Mouse (Mus musculus): ENCODE results near the gene Tbc1d14. TPM values are rescaled to one million over a fixed set of nuclear protein-coding genes. Genes with fewer than 3 reads are reported as not detected.

The Tbc1d14 gene
- polyA plus RNA-seq, 1 experiment from 2014 or later, result 36.6 TPM

DNA sequence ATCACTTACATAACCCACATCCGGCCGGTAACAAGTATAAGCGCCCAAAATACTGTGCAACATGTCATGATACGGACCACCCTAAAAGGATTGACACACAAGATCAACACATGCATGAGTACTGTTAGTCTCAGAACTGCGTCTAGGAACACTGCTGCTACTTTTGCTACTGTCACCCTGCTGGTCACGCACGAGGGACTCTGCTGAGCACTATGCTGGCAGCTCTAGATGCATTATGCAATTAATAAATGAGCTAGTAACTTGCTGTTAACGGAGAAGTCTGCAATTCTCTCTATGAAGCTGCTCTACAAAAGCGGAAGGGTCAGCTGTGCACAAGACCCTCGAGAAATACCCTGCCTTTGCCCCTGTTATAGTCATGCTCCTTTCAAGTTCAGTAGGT, 84.7 kb downstream of the Tbc1d14 start:
- ATAC-seq (replicated peaks; ENCODE audit: low FRiP score, low TSS enrichment, low read depth), result no peak
- Histone ChIP-seq H3K4me2 (ENCODE audit: low read length) (no peak overlapping the region), H3K27ac (ENCODE audit: low read depth) (no peak overlapping the region), H3K9ac (ENCODE audit: low read length) (no peak overlapping the region), H3K9me3 (ENCODE audit: control insufficient read depth, low read length) (no peaks in the 10 kb centered on the region), H3K27me3 (replicated peaks; ENCODE audit: control insufficient read depth, insufficient read depth, low read length) (no peaks in the 10 kb centered on the region), H3K4me3 (ENCODE audit: low read depth, low read length) (no peak overlapping the region), H3K36me3 (ENCODE audit: control insufficient read depth, insufficient read depth, low read length) (peaks cover 85% of the 10 kb centered on the region), H3K4me1 (replicated peaks; ENCODE audit: control insufficient read depth, insufficient read depth, low read length) (no peaks in the 10 kb centered on the region)
- 93% methylated on average over 10 of the region's 10 CpGs for WGBS
- DNase-seq (ENCODE audit: low spot score), result no peak

DNA sequence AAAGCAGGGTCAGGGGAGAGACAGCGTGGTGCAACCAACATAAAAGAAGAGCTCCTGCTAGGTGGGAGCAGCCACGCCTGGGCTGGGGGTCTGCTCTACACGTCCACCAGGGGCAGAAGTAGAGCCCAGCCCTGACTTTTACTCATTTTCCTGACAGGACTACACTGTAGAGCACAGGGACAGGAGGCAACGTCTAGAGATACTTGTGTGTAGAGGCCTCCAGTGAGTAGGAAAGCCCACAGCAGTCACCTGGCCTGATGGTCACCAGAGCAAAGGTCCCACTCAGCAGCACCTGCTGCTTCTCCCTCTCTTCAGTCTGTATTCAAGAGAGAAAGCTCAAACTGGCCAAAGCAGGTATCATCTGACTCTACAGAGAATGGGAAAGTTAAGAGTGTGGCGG, 87.4 kb downstream of the Tbc1d14 start:
- H3K4me2 ChIP-seq (ENCODE audit: low read length), result no peak overlapping the region
- WGBS, result 71% methylated on average over 5 of the region's 5 CpGs
- ATAC-seq (replicated peaks; ENCODE audit: low FRiP score, low TSS enrichment, low read depth) (no peak), DNase-seq (ENCODE audit: low spot score) (no peak)
- no peak overlapping the region for H3K27ac ChIP-seq (ENCODE audit: low read depth)
- H3K27me3 ChIP-seq (replicated peaks; ENCODE audit: control insufficient read depth, insufficient read depth, low read length), result no peaks in the 10 kb centered on the region
- H3K36me3 ChIP-seq (ENCODE audit: control insufficient read depth, insufficient read depth, low read length), result peaks cover 74% of the 10 kb centered on the region
- no peak overlapping the region for H3K9ac ChIP-seq (ENCODE audit: low read length)
- H3K9me3 ChIP-seq (ENCODE audit: control insufficient read depth, low read length), result no peaks in the 10 kb centered on the region
- H3K4me3 ChIP-seq (ENCODE audit: low read depth, low read length), result no peak overlapping the region
- H3K4me1 ChIP-seq (replicated peaks; ENCODE audit: control insufficient read depth, insufficient read depth, low read length), result no peaks in the 10 kb centered on the region

DNA sequence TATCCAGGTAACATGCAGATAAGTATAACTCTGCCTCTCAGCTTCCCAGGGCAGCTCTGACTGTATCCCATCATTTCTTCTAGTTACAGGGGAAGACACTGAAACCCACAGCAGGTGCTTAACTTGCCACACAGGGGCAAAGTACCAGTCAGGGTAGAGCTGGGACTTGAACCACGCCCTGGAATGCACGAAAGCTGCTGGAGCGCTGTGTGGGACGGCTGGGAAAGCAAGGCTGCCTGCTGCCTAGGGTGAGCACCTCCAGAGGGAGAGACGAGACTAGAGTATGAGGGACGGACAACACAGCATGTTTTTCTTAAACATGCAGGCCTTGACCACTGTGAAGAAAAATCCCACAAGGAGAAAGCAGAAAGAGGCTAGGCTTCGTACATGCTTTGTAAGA, 87.8 kb downstream of the Tbc1d14 start:
- DNase-seq (ENCODE audit: low spot score) (no peak), ATAC-seq (replicated peaks; ENCODE audit: low FRiP score, low TSS enrichment, low read depth) (no peak)
- Histone ChIP-seq H3K4me1 (replicated peaks; ENCODE audit: control insufficient read depth, insufficient read depth, low read length) (no peaks in the 10 kb centered on the region), H3K4me3 (ENCODE audit: low read depth, low read length) (no peak overlapping the region), H3K4me2 (ENCODE audit: low read length) (no peak overlapping the region), H3K27me3 (replicated peaks; ENCODE audit: control insufficient read depth, insufficient read depth, low read length) (no peaks in the 10 kb centered on the region), H3K36me3 (ENCODE audit: control insufficient read depth, insufficient read depth, low read length) (peaks cover 75% of the 10 kb centered on the region), H3K27ac (ENCODE audit: low read depth) (no peak overlapping the region), H3K9me3 (ENCODE audit: control insufficient read depth, low read length) (no peaks in the 10 kb centered on the region), H3K9ac (ENCODE audit: low read length) (no peak overlapping the region)
- whole genome bisulfite sequencing, result 87% methylated on average over 7 of the region's 7 CpGs

DNA sequence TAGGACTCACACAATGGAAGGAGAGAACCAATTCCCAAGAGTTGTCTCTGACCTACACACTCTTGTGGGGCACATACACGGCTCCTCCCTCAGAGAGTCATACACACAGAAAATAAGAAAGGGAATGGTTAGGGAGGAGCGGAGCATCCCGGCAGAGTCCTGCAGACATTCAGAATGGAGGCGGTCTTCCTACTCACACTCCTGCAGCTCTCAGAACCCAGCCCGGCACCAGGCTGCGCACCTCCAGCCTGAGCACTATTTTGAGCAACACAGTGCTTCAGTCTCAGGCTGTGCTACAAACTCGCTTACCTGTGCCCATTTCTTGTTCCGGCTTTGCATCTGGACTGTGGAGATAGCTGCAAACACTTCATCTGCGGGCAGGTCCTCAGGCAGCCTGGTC, 98.4 kb downstream of the Tbc1d14 start:
- no peak overlapping the region for H3K27ac ChIP-seq (ENCODE audit: low read depth)
- 96% methylated on average over 9 of the region's 9 CpGs for WGBS
- no peak overlapping the region for H3K4me2 ChIP-seq (ENCODE audit: low read length)
- H3K27me3 ChIP-seq (replicated peaks; ENCODE audit: control insufficient read depth, insufficient read depth, low read length), result no peaks in the 10 kb centered on the region
- H3K4me3 ChIP-seq (ENCODE audit: low read depth, low read length), result no peak overlapping the region
- DNase-seq (ENCODE audit: low spot score) (no peak), ATAC-seq (replicated peaks; ENCODE audit: low FRiP score, low TSS enrichment, low read depth) (no peak)
- no peaks in the 10 kb centered on the region for H3K4me1 ChIP-seq (replicated peaks; ENCODE audit: control insufficient read depth, insufficient read depth, low read length)
- no peak overlapping the region for H3K9ac ChIP-seq (ENCODE audit: low read length)
- H3K36me3 ChIP-seq (ENCODE audit: control insufficient read depth, insufficient read depth, low read length), result peaks cover 65% of the 10 kb centered on the region
- no peaks in the 10 kb centered on the region for H3K9me3 ChIP-seq (ENCODE audit: control insufficient read depth, low read length)

DNA sequence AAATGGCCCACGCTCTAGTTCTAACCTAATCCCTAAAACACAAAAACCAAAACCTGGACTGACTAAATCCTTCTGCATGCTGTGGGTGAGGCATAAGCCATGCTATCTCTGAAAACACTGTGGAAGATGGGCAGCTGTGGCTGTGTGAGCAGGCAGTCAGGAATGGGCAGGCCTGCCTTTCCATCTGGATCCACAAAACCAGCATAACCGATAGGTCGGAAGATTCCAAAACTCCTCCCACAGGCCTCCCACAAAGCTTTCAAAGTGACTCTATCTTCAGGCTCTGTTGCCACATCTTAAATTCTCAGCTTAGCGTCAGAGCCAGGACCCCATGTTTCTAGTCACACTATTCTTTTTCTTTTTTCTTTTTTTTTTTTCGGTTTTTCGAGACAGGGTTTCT, 99.2 kb downstream of the Tbc1d14 start:
- Histone ChIP-seq H3K36me3 (ENCODE audit: control insufficient read depth, insufficient read depth, low read length) (peaks cover 61% of the 10 kb centered on the region), H3K4me3 (ENCODE audit: low read depth, low read length) (no peak overlapping the region), H3K9ac (ENCODE audit: low read length) (no peak overlapping the region), H3K4me1 (replicated peaks; ENCODE audit: control insufficient read depth, insufficient read depth, low read length) (no peaks in the 10 kb centered on the region), H3K4me2 (ENCODE audit: low read length) (no peak overlapping the region), H3K27me3 (replicated peaks; ENCODE audit: control insufficient read depth, insufficient read depth, low read length) (no peaks in the 10 kb centered on the region), H3K9me3 (ENCODE audit: control insufficient read depth, low read length) (no peaks in the 10 kb centered on the region), H3K27ac (ENCODE audit: low read depth) (no peak overlapping the region)
- DNase-seq (ENCODE audit: low spot score) (no peak), ATAC-seq (replicated peaks; ENCODE audit: low FRiP score, low TSS enrichment, low read depth) (no peak)
- 82% methylated on average over 6 of the region's 6 CpGs for WGBS

DNA sequence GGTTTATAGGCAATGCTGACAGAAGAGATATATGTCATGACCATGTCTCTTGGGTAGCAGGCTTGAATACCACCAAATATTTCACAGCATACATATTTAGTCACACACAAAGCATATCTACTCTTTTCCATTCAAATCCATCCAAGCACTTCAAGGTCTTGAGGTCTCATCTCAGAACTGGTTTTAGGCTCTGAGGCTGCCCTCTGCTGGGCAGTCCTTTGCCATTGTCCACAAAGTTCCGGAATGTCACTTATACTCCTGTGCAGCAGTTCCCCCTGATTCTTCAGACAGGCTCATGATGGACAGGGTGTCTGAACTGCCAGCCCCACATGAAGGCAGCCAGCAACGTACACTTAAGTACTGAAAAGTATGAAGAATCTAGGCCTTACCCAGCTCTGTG, 103.9 kb downstream of the Tbc1d14 start:
- ATAC-seq (replicated peaks; ENCODE audit: low FRiP score, low TSS enrichment, low read depth) (no peak), DNase-seq (ENCODE audit: low spot score) (no peak)
- Histone ChIP-seq H3K4me1 (replicated peaks; ENCODE audit: control insufficient read depth, insufficient read depth, low read length) (0 out of 2 replicates have a peak, but pooled peaks cover 5% of the 10 kb centered on the region), H3K9ac (ENCODE audit: low read length) (no peak overlapping the region), H3K27ac (ENCODE audit: low read depth) (no peak overlapping the region), H3K4me3 (ENCODE audit: low read depth, low read length) (no peak overlapping the region), H3K4me2 (ENCODE audit: low read length) (no peak overlapping the region), H3K36me3 (ENCODE audit: control insufficient read depth, insufficient read depth, low read length) (peaks cover 30% of the 10 kb centered on the region), H3K27me3 (replicated peaks; ENCODE audit: control insufficient read depth, insufficient read depth, low read length) (peaks cover 16% of the 10 kb centered on the region), H3K9me3 (ENCODE audit: control insufficient read depth, low read length) (no peaks in the 10 kb centered on the region)
- 51% methylated on average over 2 of the region's 2 CpGs for WGBS

DNA sequence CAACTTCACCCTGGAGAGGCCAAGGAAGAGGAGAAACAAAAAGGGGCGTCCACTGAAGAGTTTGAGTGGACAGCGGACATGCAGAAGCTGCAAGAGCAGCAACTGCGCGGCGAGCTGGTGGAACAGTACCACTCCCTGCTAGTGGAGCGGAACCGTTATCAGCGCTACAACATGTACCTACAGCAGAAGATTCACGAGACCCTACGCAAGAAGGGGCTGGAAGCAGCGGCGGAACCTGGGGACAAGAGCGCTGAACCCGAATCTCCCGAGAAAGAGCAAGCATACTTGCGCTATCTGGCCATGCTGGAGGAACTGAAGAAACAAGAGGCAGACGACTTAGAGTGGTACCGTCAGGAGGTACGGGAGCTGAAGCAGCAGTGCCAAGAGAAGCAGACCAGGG, 107.8 kb downstream of the Tbc1d14 start:
- no peaks in the 10 kb centered on the region for H3K36me3 ChIP-seq (ENCODE audit: control insufficient read depth, insufficient read depth, low read length)
- H3K9me3 ChIP-seq (ENCODE audit: control insufficient read depth, low read length), result no peaks in the 10 kb centered on the region
- H3K9ac ChIP-seq (ENCODE audit: low read length), result no peak overlapping the region
- ATAC-seq (replicated peaks; ENCODE audit: low FRiP score, low TSS enrichment, low read depth) (no peak), DNase-seq (ENCODE audit: low spot score) (no peak)
- H3K4me3 ChIP-seq (ENCODE audit: low read depth, low read length), result peak overlapping the region; percentile 91
- no peak overlapping the region for H3K27ac ChIP-seq (ENCODE audit: low read depth)
- peaks cover 15% of the 10 kb centered on the region for H3K4me1 ChIP-seq (replicated peaks; ENCODE audit: control insufficient read depth, insufficient read depth, low read length)
- 32% methylated on average over 19 of the region's 19 CpGs for WGBS
- H3K4me2 ChIP-seq (ENCODE audit: low read length), result peak overlapping the region; percentile 91
- H3K27me3 ChIP-seq (replicated peaks; ENCODE audit: control insufficient read depth, insufficient read depth, low read length), result peaks cover 16% of the 10 kb centered on the region

DNA sequence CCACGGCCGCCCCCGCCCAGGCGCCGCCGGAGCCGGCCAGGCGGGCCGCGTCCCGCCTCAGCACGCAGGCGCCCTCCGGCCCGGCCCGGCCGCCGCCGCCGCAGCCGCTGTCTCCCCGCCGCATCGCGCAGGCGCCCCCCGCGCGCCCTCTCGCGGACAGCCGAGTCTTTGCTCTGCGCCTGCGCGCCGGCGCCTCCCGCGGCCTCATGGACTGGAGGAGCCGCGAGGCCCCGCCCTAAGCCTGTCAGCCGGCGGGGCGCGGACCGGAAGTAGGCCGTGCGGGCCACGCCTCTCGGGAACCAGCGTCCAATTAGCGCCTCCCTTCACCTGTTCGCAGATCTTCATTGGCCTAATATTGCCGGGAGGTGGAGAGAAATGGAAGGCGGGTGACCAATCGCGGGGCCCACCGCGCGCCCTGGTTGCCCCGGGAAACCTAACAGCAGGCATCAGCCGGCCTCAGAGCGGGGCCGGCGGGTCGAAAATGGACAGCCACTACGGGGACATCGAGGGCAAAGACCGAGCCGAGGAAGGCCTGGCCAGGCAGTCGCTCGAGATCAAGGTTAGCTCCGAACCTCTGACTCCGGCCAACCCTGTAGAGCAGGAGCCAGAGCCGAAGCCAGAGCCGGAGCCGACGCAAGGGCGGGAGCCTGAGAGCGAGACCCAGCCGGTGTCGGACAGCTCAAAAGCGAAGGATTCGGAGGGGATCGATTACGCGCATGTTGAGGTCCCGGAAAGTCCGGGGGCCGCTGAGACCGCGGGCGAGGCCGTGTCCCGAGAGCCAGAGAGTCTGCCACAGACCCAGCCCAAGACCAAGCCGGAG, 108.7 kb downstream of the Tbc1d14 start, which contains the start of the genes Tada2b and Ccdc96:
TSS of gene Tada2b (minus strand) at position 115 of the 820 bp plus-strand sequence.
TSS of gene Ccdc96 (plus strand) at position 418 of the 820 bp plus-strand sequence.
- Histone ChIP-seq H3K9ac (ENCODE audit: low read length) (peak within 1 kb of the TSS; percentile 81), H3K9me3 (ENCODE audit: control insufficient read depth, low read length) (no peaks in the 10 kb centered on the region), H3K27me3 (replicated peaks; ENCODE audit: control insufficient read depth, insufficient read depth, low read length) (peaks cover 16% of the 10 kb centered on the region), H3K4me1 (replicated peaks; ENCODE audit: control insufficient read depth, insufficient read depth, low read length) (peaks cover 15% of the 10 kb centered on the region), H3K4me2 (ENCODE audit: low read length) (peak within 1 kb of the TSS; percentile 91), H3K36me3 (ENCODE audit: control insufficient read depth, insufficient read depth, low read length) (no peaks in the 10 kb centered on the region), H3K4me3 (ENCODE audit: low read depth, low read length) (peak within 1 kb of the TSS; percentile 91), H3K27ac (ENCODE audit: low read depth) (0 out of 2 replicates have a peak within 1 kb of the TSS, but pooled peaks have one; percentile 38)
- ATAC-seq (replicated peaks; ENCODE audit: low FRiP score, low TSS enrichment, low read depth) (peak; percentile 98), DNase-seq (ENCODE audit: low spot score) (peak; percentile 92)
- WGBS, result under 1% methylated on average over 92 of the region's 97 CpGs
